Mouse (Mus musculus) heart, embryonic 13.5 days (tissue): ENCODE data around the gene Rpia. TPM values are rescaled to one million over a fixed set of nuclear protein-coding genes. Genes with fewer than 3 reads are reported as not detected.
"Not testable (repeated sequence)": the region's sequence is repeated elsewhere in the genome, so short reads cannot be mapped to it uniquely, and the experiment has no call there.

Source experiments
- ATAC-seq: fragments of 200-750 bp; cut with Nextera tagmentation; 2 replicates; pipeline ENCODE4 v1.8.0; 2017; ENCODE audit warnings: moderate TSS enrichment; ENCODE audit not compliant: insufficient number of reproducible peaks, low FRiP score, low TSS enrichment; ENCODE audit errors: extremely low read depth
- H3K27ac ChIP-seq: fragments of 300-500 bp; sonication (generic); replicated peaks from 2 replicates; pipeline ENCODE4 v1.5.1; 2015; ENCODE audit warnings: moderate library complexity, mild to moderate bottlenecking, inconsistent platforms
- H3K27me3 ChIP-seq: fragments of 300-500 bp; sonication (generic); replicated peaks from 2 replicates; pipeline ENCODE4 v1.6.1; 2015; ENCODE audit warnings: mild to moderate bottlenecking, inconsistent platforms
- H3K36me3 ChIP-seq: fragments of 300-500 bp; sonication (generic); 2 replicates; pipeline ENCODE4 v1.6.1; 2015; ENCODE audit warnings: mild to moderate bottlenecking, inconsistent platforms
- H3K4me1 ChIP-seq: fragments of 300-500 bp; sonication (generic); 2 replicates; pipeline ENCODE4 v1.6.1; 2015; ENCODE audit warnings: inconsistent platforms
- H3K4me2 ChIP-seq: fragments of 300-500 bp; sonication (generic); 2 replicates; pipeline ENCODE4 v1.6.1; 2015; ENCODE audit warnings: inconsistent platforms, mild to moderate bottlenecking, moderate library complexity
- H3K4me3 ChIP-seq: fragments of 300-500 bp; sonication (generic); 2 replicates; pipeline ENCODE4 v1.5.1; 2015; ENCODE audit warnings: moderate library complexity, mild to moderate bottlenecking, inconsistent platforms
- H3K9ac ChIP-seq: fragments of 300-500 bp; sonication (generic); 2 replicates; pipeline ENCODE4 v1.6.1; 2015; ENCODE audit warnings: inconsistent platforms, mild to moderate bottlenecking, moderate library complexity
- H3K9me3 ChIP-seq: fragments of 300-500 bp; sonication (generic); 2 replicates; pipeline ENCODE4 v1.6.1; 2016; ENCODE audit warnings: inconsistent platforms
- whole genome bisulfite sequencing: fragments of 180-500 bp; shearing (Covaris S2); methylation state at CpG from one replicate; pipeline ENCODE4 v1.1.7; 2015; ENCODE audit warnings: mixed read lengths; 5-methylcytosine and 5-hydroxymethylcytosine counted together
- polyA plus RNA-seq: library from polyadenylated mRNA; unstranded; fragments of >200 nt; fragmentation: Nextera tagmentation; extraction: Ambion mirVana; gene quantifications from 2 replicates; pipeline ENCODE4 v1.2.1, GENCODE M21; 2015

The Rpia gene
- 1.0 and 1.1 TPM in 2 replicates for polyA plus RNA-seq

- Histone ChIP-seq H3K4me1 (peaks cover 23% of the 10 kb centered on the region), H3K4me3 (peak within 1 kb of the TSS; percentile 80), H3K9ac (peak within 1 kb of the TSS; percentile 87), H3K9me3 (no peaks in the 10 kb centered on the region), H3K36me3 (no peaks in the 10 kb centered on the region), H3K27me3 (no peaks in the 10 kb centered on the region), H3K27ac (peak within 1 kb of the TSS; percentile 82), H3K4me2 (peak within 1 kb of the TSS; percentile 98)
- peak; percentile 93 for ATAC-seq
- 1% methylated on average over 62 of the region's 62 CpGs for WGBS
These were observed at the start of gene Rpia for GRCm38 (mm10) chr6:70791824-70792535. Gene Rpia, minus strand, starts transcription at chr6:70792232.

GRCm38 (mm10) chr6:70840281-70840680, 48.2 kb upstream of the Rpia start:
- Histone ChIP-seq H3K36me3 (no peaks in the 10 kb centered on the region), H3K4me2 (no peak overlapping the region), H3K4me1 (peaks cover 12% of the 10 kb centered on the region), H3K27ac (no peak overlapping the region), H3K27me3 (no peaks in the 10 kb centered on the region), H3K9ac (no peak overlapping the region), H3K9me3 (no peaks in the 10 kb centered on the region), H3K4me3 (no peak overlapping the region)
- 65% methylated on average over 5 of the region's 5 CpGs for WGBS
- no peak for ATAC-seq

GRCm38 (mm10) chr6:70838532-70838931, 46.5 kb upstream of the Rpia start:
- H3K27me3 ChIP-seq, result no peaks in the 10 kb centered on the region
- ATAC-seq, result 0 out of 2 replicates have a peak, but pooled peaks have one; percentile 23
- no peak overlapping the region for H3K27ac ChIP-seq
- H3K9me3 ChIP-seq, result no peaks in the 10 kb centered on the region
- WGBS, result 35% methylated on average over 3 of the region's 3 CpGs
- peaks cover 8% of the 10 kb centered on the region for H3K4me1 ChIP-seq
- H3K4me2 ChIP-seq, result no peak overlapping the region
- H3K36me3 ChIP-seq, result no peaks in the 10 kb centered on the region
- H3K4me3 ChIP-seq, result no peak overlapping the region
- H3K9ac ChIP-seq, result no peak overlapping the region

- Histone ChIP-seq H3K4me2 (no peak overlapping the region), H3K9ac (no peak overlapping the region), H3K4me1 (no peaks in the 10 kb centered on the region), H3K27ac (no peak overlapping the region), H3K27me3 (no peaks in the 10 kb centered on the region), H3K4me3 (no peak overlapping the region), H3K9me3 (no peaks in the 10 kb centered on the region), H3K36me3 (no peaks in the 10 kb centered on the region)
- no peak for ATAC-seq
- 75% methylated on average over 2 of the region's 2 CpGs for WGBS
These were observed 45.3 kb upstream of the Rpia start for GRCm38 (mm10) chr6:70837297-70837696.

- H3K4me1 ChIP-seq, result peaks cover 11% of the 10 kb centered on the region
- no peak overlapping the region for H3K9ac ChIP-seq
- WGBS, result 48% methylated on average over 10 of the region's 10 CpGs
- no peak overlapping the region for H3K27ac ChIP-seq
- no peak for ATAC-seq
- H3K36me3 ChIP-seq, result no peaks in the 10 kb centered on the region
- no peak overlapping the region for H3K4me3 ChIP-seq
- H3K9me3 ChIP-seq, result no peaks in the 10 kb centered on the region
- H3K4me2 ChIP-seq, result no peak overlapping the region
- H3K27me3 ChIP-seq, result no peaks in the 10 kb centered on the region
These were observed 39.3 kb upstream of the Rpia start for GRCm38 (mm10) chr6:70831179-70831839.

- no peaks in the 10 kb centered on the region for H3K9me3 ChIP-seq
- H3K36me3 ChIP-seq, result no peaks in the 10 kb centered on the region
- no peak overlapping the region for H3K27ac ChIP-seq
- H3K4me1 ChIP-seq, result peaks cover 11% of the 10 kb centered on the region
- WGBS, result 57% methylated on average over 3 of the region's 3 CpGs
- no peak overlapping the region for H3K4me3 ChIP-seq
- no peak for ATAC-seq
- no peak overlapping the region for H3K4me2 ChIP-seq
- no peaks in the 10 kb centered on the region for H3K27me3 ChIP-seq
- no peak overlapping the region for H3K9ac ChIP-seq
These were observed 38.5 kb upstream of the Rpia start for GRCm38 (mm10) chr6:70830552-70830951.

- Histone ChIP-seq H3K4me3 (no peak overlapping the region), H3K9me3 (no peaks in the 10 kb centered on the region), H3K36me3 (no peaks in the 10 kb centered on the region), H3K27me3 (no peaks in the 10 kb centered on the region), H3K27ac (no peak overlapping the region), H3K4me1 (peaks cover 14% of the 10 kb centered on the region), H3K9ac (no peak overlapping the region), H3K4me2 (no peak overlapping the region)
- 52% methylated on average over 2 of the region's 2 CpGs for WGBS
- no peak for ATAC-seq
These were observed 37.4 kb upstream of the Rpia start for GRCm38 (mm10) chr6:70829451-70829850.

GRCm38 (mm10) chr6:70824987-70825337, 32.9 kb upstream of the Rpia start:
- no peak for ATAC-seq
- peak overlapping the region; percentile 51 for H3K4me3 ChIP-seq
- no peaks in the 10 kb centered on the region for H3K9me3 ChIP-seq
- H3K4me2 ChIP-seq, result peak overlapping the region; percentile 73
- 49% methylated on average over 4 of the region's 4 CpGs for WGBS
- H3K27me3 ChIP-seq, result no peaks in the 10 kb centered on the region
- H3K36me3 ChIP-seq, result no peaks in the 10 kb centered on the region
- H3K9ac ChIP-seq, result peak overlapping the region; percentile 81
- H3K4me1 ChIP-seq, result peaks cover 32% of the 10 kb centered on the region
- peak overlapping the region; percentile 85 for H3K27ac ChIP-seq

GRCm38 (mm10) chr6:70824085-70824986, 32.3 kb upstream of the Rpia start:
- peak overlapping the region; percentile 51 for H3K4me3 ChIP-seq
- 6% methylated on average over 23 of the region's 23 CpGs for WGBS

GRCm38 (mm10) chr6:70823277-70823676, 31.2 kb upstream of the Rpia start:
- Histone ChIP-seq H3K27ac (peak overlapping the region; percentile 78), H3K4me1 (peaks cover 32% of the 10 kb centered on the region)
- not testable (repeated sequence) for H3K4me3 ChIP-seq, H3K4me2 ChIP-seq, H3K9ac ChIP-seq, ATAC-seq, H3K27me3 ChIP-seq, H3K36me3 ChIP-seq, H3K9me3 ChIP-seq
- 78% methylated on average over 4 of the region's 4 CpGs for WGBS

More at GRCm38 (mm10) chr6:70824085-70824986, 32.3 kb upstream of the Rpia start:
- Histone ChIP-seq H3K9ac (peak overlapping the region; percentile 81), H3K9me3 (no peaks in the 10 kb centered on the region), H3K4me1 (peaks cover 32% of the 10 kb centered on the region), H3K27me3 (no peaks in the 10 kb centered on the region), H3K4me2 (peak overlapping the region; percentile 73), H3K36me3 (no peaks in the 10 kb centered on the region), H3K27ac (peak overlapping the region; percentile 85)
- peak; percentile 89 for ATAC-seq

GRCm38 (mm10) chr6:70822386-70822910, 30.4 kb upstream of the Rpia start:
- peaks cover 32% of the 10 kb centered on the region for H3K4me1 ChIP-seq
- peak overlapping the region; percentile 78 for H3K27ac ChIP-seq
- 43% methylated on average over 5 of the region's 5 CpGs for WGBS
- H3K4me2 ChIP-seq, result no peak overlapping the region
- no peak overlapping the region for H3K9ac ChIP-seq
- H3K27me3 ChIP-seq, result no peaks in the 10 kb centered on the region
- no peaks in the 10 kb centered on the region for H3K9me3 ChIP-seq
- no peak overlapping the region for H3K4me3 ChIP-seq
- H3K36me3 ChIP-seq, result no peaks in the 10 kb centered on the region
- ATAC-seq, result no peak
